Mouse (Mus musculus): ENCODE results near the gene Saxo2. TPM values are rescaled to one million over a fixed set of nuclear protein-coding genes. Genes with fewer than 3 reads are reported as not detected.

The Saxo2 gene
- polyA plus RNA-seq, 1 experiment, result 0.30 TPM

DNA sequence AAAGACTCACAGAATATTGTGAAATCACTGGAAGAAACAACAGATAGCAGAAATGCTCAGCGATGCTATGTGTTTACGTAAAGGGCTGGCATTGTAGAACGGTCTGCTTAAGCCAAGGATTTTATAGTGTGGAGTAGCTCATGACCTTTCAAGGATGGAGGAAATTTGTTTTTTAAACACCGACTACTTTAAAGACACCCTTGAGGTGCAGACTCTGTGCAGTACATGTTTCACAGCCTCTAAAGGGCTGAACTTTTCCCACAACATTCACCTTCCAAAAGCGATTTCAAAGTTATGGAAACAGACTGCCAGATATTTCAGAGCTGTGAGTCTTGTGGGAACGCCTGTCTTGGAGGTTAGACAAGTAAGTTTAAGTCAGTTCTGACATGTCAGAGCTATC, 57.4 kb downstream of the Saxo2 start:
- 79% methylated on average over 6 of the region's 6 CpGs for WGBS
- no peaks in the 10 kb centered on the region for H3K4me1 ChIP-seq (ENCODE audit: control insufficient read depth, insufficient read depth, insufficient read length, low read length)
- TF ChIP-seq CTCF (IDR thresholded peaks at IDR 0.05; ENCODE audit: extremely low read depth, insufficient read length, insufficient replicate concordance, low read depth, low read length) (no peak), POLR2A (IDR thresholded peaks at IDR 0.05; ENCODE audit: low read depth, low read length) (no peak)
- H3K4me3 ChIP-seq (ENCODE audit: low read depth, low read length), result no peak overlapping the region
- H3K27me3 ChIP-seq (ENCODE audit: control insufficient read depth, insufficient read depth, low read length), result no peaks in the 10 kb centered on the region
- H3K36me3 ChIP-seq (ENCODE audit: control insufficient read depth, insufficient read depth, low read length), result no peaks in the 10 kb centered on the region
- H3K27ac ChIP-seq (ENCODE audit: insufficient read depth, low read depth, low read length), result no peak overlapping the region

Other genes with a start within 250 kb of the Saxo2 start
- 1.6 and 3.1 TPM in 2 replicates for gene Efl1, start 86 bp upstream of the Saxo2 start, polyA plus RNA-seq (2012; rRNA removed)
- gene Mex3b, start 218.8 kb upstream of the Saxo2 start, polyA plus RNA-seq (2012; rRNA removed), result 3.1 and 6.3 TPM in 2 replicates